Mouse (Mus musculus) bone marrow, adult 2 months (tissue): ENCODE results near the gene Shc3. TPM values are rescaled to one million over a fixed set of nuclear protein-coding genes. Genes with fewer than 3 reads are reported as not detected.
A peak's percentile ranks its signal among the peaks of the same experiment; 100 is the strongest.

Source experiments
- H3K27ac ChIP-seq: fragments of 200-500 bp; 2 replicates; pipeline ENCODE4 v1.5.1; 2012; ENCODE audit warnings: low read depth, mild to moderate bottlenecking, control low read depth, inconsistent platforms, low read length; ENCODE audit not compliant: control insufficient read depth, poor library complexity, insufficient read depth
- H3K4me1 ChIP-seq: fragments of 200-500 bp; 2 replicates; pipeline ENCODE4 v1.6.1; 2011; ENCODE audit warnings: low read length; ENCODE audit not compliant: control insufficient read depth, insufficient read depth
- H3K4me3 ChIP-seq: fragments of 200-500 bp; replicated peaks from 2 replicates; pipeline ENCODE3; 2011; ENCODE audit warnings: mild to moderate bottlenecking, low read depth, low read length, control low read depth; ENCODE audit not compliant: control insufficient read depth
- CTCF ChIP-seq: fragments of 200-500 bp; IDR thresholded peaks from 2 replicates; pipeline ENCODE4 v1.5.1; 2011; ENCODE audit warnings: low read length, control low read depth; ENCODE audit not compliant: control insufficient read depth, insufficient read depth
- POLR2A ChIP-seq: fragments of 200-500 bp; IDR thresholded peaks from 2 replicates; pipeline ENCODE4 v1.6.1; 2011; ENCODE audit warnings: low read depth, mild to moderate bottlenecking, control low read depth, low read length, borderline replicate concordance; ENCODE audit not compliant: control insufficient read depth
- WGBS: fragments of 180-500 bp; shearing (Covaris S2); methylation state at CpG from one replicate; pipeline ENCODE4 v1.1.7; 2018; 5-methylcytosine and 5-hydroxymethylcytosine counted together
- polyA plus RNA-seq: library from polyadenylated mRNA; stranded (reverse); fragments of >200 nt; gene quantifications from 2 replicates; pipeline ENCODE4 v1.2.4, GENCODE M21; 2011; ENCODE audit warnings: low replicate concordance; ENCODE audit not compliant: missing spikeins, insufficient read depth, insufficient read length

The Shc3 gene
- polyA plus RNA-seq, 1 experiment: not detected

GRCm38 (mm10) chr13:51404566-51404965 is 164.7 kb downstream of the Shc3 start:
- H3K4me1 ChIP-seq: peaks cover 7% of the 10 kb centered on the region
- TF ChIP-seq POLR2A (no peak), CTCF (no peak)
- 48% methylated on average over 4 of the region's 4 CpGs for WGBS
- H3K4me3 ChIP-seq: no peak overlapping the region
- H3K27ac ChIP-seq: no peak overlapping the region

- Histone ChIP-seq H3K27ac (peak overlapping the region; percentile 54), H3K4me1 (peaks cover 9% of the 10 kb centered on the region), H3K4me3 (peak overlapping the region; percentile 38)
- no peak for TF ChIP-seq POLR2A
- no peak for TF ChIP-seq CTCF
- 4% methylated on average over 20 of the region's 20 CpGs for WGBS
Observed at GRCm38 (mm10) chr13:51400736-51401501, 168.3 kb downstream of the Shc3 start.

GRCm38 (mm10) chr13:51400186-51400719 is 169.0 kb downstream of the Shc3 start:
- 18% methylated on average over 14 of the region's 14 CpGs for WGBS
- peak overlapping the region; percentile 1; the same call in 1 of the 2 replicates for H3K27ac ChIP-seq
- no peak for TF ChIP-seq CTCF
- TF ChIP-seq POLR2A: no peak
- H3K4me3 ChIP-seq: peak overlapping the region; percentile 1
- H3K4me1 ChIP-seq: peaks cover 4% of the 10 kb centered on the region

- Histone ChIP-seq H3K4me3 (no peak overlapping the region), H3K4me1 (peaks cover 4% of the 10 kb centered on the region), H3K27ac (no peak overlapping the region)
- TF ChIP-seq CTCF (no peak), POLR2A (no peak)
- WGBS: 82% methylated on average over 3 of the region's 3 CpGs
Observed at GRCm38 (mm10) chr13:51399562-51399961, 169.7 kb downstream of the Shc3 start.

GRCm38 (mm10) chr13:51397861-51398260 is 171.4 kb downstream of the Shc3 start:
- Histone ChIP-seq H3K4me3 (no peak overlapping the region), H3K4me1 (peaks cover 4% of the 10 kb centered on the region), H3K27ac (no peak overlapping the region)
- TF ChIP-seq CTCF (no peak), POLR2A (no peak)
- WGBS: 31% methylated on average over 6 of the region's 6 CpGs

GRCm38 (mm10) chr13:51392256-51392655 is 177.0 kb downstream of the Shc3 start:
- TF ChIP-seq CTCF (no peak), POLR2A (no peak)
- no peak overlapping the region for H3K4me3 ChIP-seq
- H3K4me1 ChIP-seq: peaks cover 3% of the 10 kb centered on the region
- WGBS: 17% methylated on average over 1 of the region's 1 CpGs
- H3K27ac ChIP-seq: no peak overlapping the region

- Histone ChIP-seq H3K4me1 (no peaks in the 10 kb centered on the region; the same call in 1 of the 2 replicates), H3K4me3 (no peak overlapping the region), H3K27ac (no peak overlapping the region)
- TF ChIP-seq POLR2A (no peak), CTCF (no peak)
- WGBS: 65% methylated on average over 6 of the region's 6 CpGs
Observed at GRCm38 (mm10) chr13:51391359-51391916, 177.8 kb downstream of the Shc3 start.

- TF ChIP-seq POLR2A (no peak), CTCF (no peak)
- Histone ChIP-seq H3K4me3 (no peak overlapping the region), H3K27ac (no peak overlapping the region), H3K4me1 (no peaks in the 10 kb centered on the region; the same call in 1 of the 2 replicates)
- 70% methylated on average over 4 of the region's 4 CpGs for WGBS
Observed at GRCm38 (mm10) chr13:51390398-51390797, 178.8 kb downstream of the Shc3 start.

GRCm38 (mm10) chr13:51387908-51388307 is 181.3 kb downstream of the Shc3 start:
- Histone ChIP-seq H3K4me3 (no peak overlapping the region), H3K27ac (no peak overlapping the region), H3K4me1 (no peaks in the 10 kb centered on the region; the same call in 1 of the 2 replicates)
- 9% methylated on average over 4 of the region's 4 CpGs for WGBS
- TF ChIP-seq POLR2A (no peak), CTCF (no peak)
